Mouse (Mus musculus): ENCODE data around the gene Oxsr1.
"Not testable (repeated sequence)": the region's sequence is repeated elsewhere in the genome, so short reads cannot be mapped to it uniquely, and the experiment has no call there.

Oxsr1 gene

GRCm38 (mm10) chr9:119322289-119323259, at the start of gene Oxsr1:
TSS of gene Oxsr1 (minus strand) at chr9:119322427.
- DNase-seq (ENCODE audit: low read depth, low spot score): peak; percentile 100

GRCm38 (mm10) chr9:119371251-119371650, 49.0 kb upstream of the Oxsr1 start:
- no peak for DNase-seq (ENCODE audit: low read depth, low spot score)

- DNase-seq (ENCODE audit: low read depth, low spot score): not testable (repeated sequence)
Measured at GRCm38 (mm10) chr9:119370770-119371169, 48.5 kb upstream of the Oxsr1 start.

- no peak for DNase-seq (ENCODE audit: low read depth, low spot score)
Measured at GRCm38 (mm10) chr9:119368367-119368766, 46.1 kb upstream of the Oxsr1 start.

GRCm38 (mm10) chr9:119365284-119365683, 43.1 kb upstream of the Oxsr1 start, which contains the start of gene Slc22a14:
TSS of gene Slc22a14 (minus strand) at chr9:119365553.
- DNase-seq (ENCODE audit: low read depth, low spot score): peak; percentile 43

- DNase-seq (ENCODE audit: low read depth, low spot score): no peak
Measured at GRCm38 (mm10) chr9:119363229-119363628, 41.0 kb upstream of the Oxsr1 start.

GRCm38 (mm10) chr9:119361416-119361815, 39.2 kb upstream of the Oxsr1 start:
- DNase-seq (ENCODE audit: low read depth, low spot score): no peak

- no peak for DNase-seq (ENCODE audit: low read depth, low spot score)
Measured at GRCm38 (mm10) chr9:119358058-119358429, 35.8 kb upstream of the Oxsr1 start.

GRCm38 (mm10) chr9:119357331-119358057, 35.3 kb upstream of the Oxsr1 start, which contains the start of gene Xylb:
TSS of gene Xylb (plus strand) at chr9:119357381.
- peak; percentile 93 for DNase-seq (ENCODE audit: low read depth, low spot score)

GRCm38 (mm10) chr9:119355943-119356342, 33.7 kb upstream of the Oxsr1 start:
- peak; percentile 59 for DNase-seq (ENCODE audit: low read depth, low spot score)

- DNase-seq (ENCODE audit: low read depth, low spot score): no peak
Measured at GRCm38 (mm10) chr9:119353926-119354325, 31.7 kb upstream of the Oxsr1 start.

GRCm38 (mm10) chr9:119352060-119352459, 29.8 kb upstream of the Oxsr1 start:
- peak; percentile 84 for DNase-seq (ENCODE audit: low read depth, low spot score)

GRCm38 (mm10) chr9:119350947-119351705, 28.9 kb upstream of the Oxsr1 start:
- no peak for DNase-seq (ENCODE audit: low read depth, low spot score)

- no peak for DNase-seq (ENCODE audit: low read depth, low spot score)
Measured at GRCm38 (mm10) chr9:119350531-119350930, 28.3 kb upstream of the Oxsr1 start.

- DNase-seq (ENCODE audit: low read depth, low spot score): no peak
Measured at GRCm38 (mm10) chr9:119346376-119346775, 24.1 kb upstream of the Oxsr1 start.

GRCm38 (mm10) chr9:119342728-119343127, 20.5 kb upstream of the Oxsr1 start:
- DNase-seq (ENCODE audit: low read depth, low spot score): no peak

GRCm38 (mm10) chr9:119340909-119341816, 18.9 kb upstream of the Oxsr1 start, which contains the start of gene Myd88:
TSS of gene Myd88 (minus strand) at chr9:119341411.
- DNase-seq (ENCODE audit: low read depth, low spot score): peak; percentile 99

- DNase-seq (ENCODE audit: low read depth, low spot score): no peak
Measured at GRCm38 (mm10) chr9:119340212-119340580, 18.0 kb upstream of the Oxsr1 start.

GRCm38 (mm10) chr9:119339558-119340211, 17.5 kb upstream of the Oxsr1 start, which contains the start of gene Acaa1a:
TSS of gene Acaa1a (plus strand) at chr9:119339676.
- DNase-seq (ENCODE audit: low read depth, low spot score): peak; percentile 63

- DNase-seq (ENCODE audit: low read depth, low spot score): no peak
Measured at GRCm38 (mm10) chr9:119339106-119339505, 16.9 kb upstream of the Oxsr1 start.

Data from brain, adult 2 months (tissue).